Mouse (Mus musculus) limb, embryonic 11.5 days (tissue): ENCODE results near the gene Zdhhc11. TPM values are rescaled to one million over a fixed set of nuclear protein-coding genes. Genes with fewer than 3 reads are reported as not detected.
"Not testable (repeated sequence)": the region's sequence is repeated elsewhere in the genome, so short reads cannot be mapped to it uniquely, and the experiment has no call there.

ENCODE experiments used
- ATAC-seq: fragments of 200-750 bp; cut with Nextera tagmentation; 2 replicates; pipeline ENCODE4 v1.8.0; 2017; ENCODE audit warnings: low read depth; ENCODE audit not compliant: insufficient number of reproducible peaks, low FRiP score, low TSS enrichment
- DNase-seq: peaks from one replicate; pipeline ENCODE4 v3.0.0-alpha.2; 2015; ENCODE audit warnings: low spot score
- H3K27ac ChIP-seq: fragments of 300-500 bp; sonication (generic); replicated peaks from 2 replicates; pipeline ENCODE4 v1.5.1; 2014; ENCODE audit warnings: low read depth, mild to moderate bottlenecking, low read length
- H3K27me3 ChIP-seq: fragments of 300-500 bp; sonication (generic); 2 replicates; pipeline ENCODE4 v1.6.1; 2014; ENCODE audit warnings: mild to moderate bottlenecking, low read length, mixed read lengths; ENCODE audit not compliant: control insufficient read depth, insufficient read depth
- H3K36me3 ChIP-seq: fragments of 300-500 bp; sonication (generic); 2 replicates; pipeline ENCODE4 v1.6.1; 2014; ENCODE audit warnings: mild to moderate bottlenecking, low read length, moderate library complexity, mixed read lengths; ENCODE audit not compliant: control insufficient read depth, insufficient read depth
- H3K4me1 ChIP-seq: fragments of 300-500 bp; sonication (generic); 2 replicates; pipeline ENCODE4 v1.6.1; 2014; ENCODE audit warnings: low read length, mixed read lengths; ENCODE audit not compliant: control insufficient read depth, insufficient read depth
- H3K4me2 ChIP-seq: fragments of 300-500 bp; sonication (generic); 2 replicates; pipeline ENCODE4 v1.6.1; 2014; ENCODE audit warnings: low read depth, mild to moderate bottlenecking, moderate library complexity; ENCODE audit not compliant: severe bottlenecking
- H3K4me3 ChIP-seq: fragments of 300-500 bp; sonication (generic); 2 replicates; pipeline ENCODE4 v1.5.1; 2014; ENCODE audit warnings: low read depth, low read length
- H3K9ac ChIP-seq: fragments of 300-500 bp; sonication (generic); 2 replicates; pipeline ENCODE4 v1.6.1; 2014; ENCODE audit warnings: mild to moderate bottlenecking, low read length
- H3K9me3 ChIP-seq: fragments of 300-500 bp; sonication (generic); 2 replicates; pipeline ENCODE4 v1.6.1; 2016; ENCODE audit warnings: low read length; ENCODE audit not compliant: control insufficient read depth
- WGBS: fragments of 180-500 bp; shearing (Covaris S2); extraction: QIAGEN DNeasy Blood & Tissue Kit; methylation state at CpG from one replicate; pipeline ENCODE4 v1.1.7; 2014; 5-methylcytosine and 5-hydroxymethylcytosine counted together
- polyA plus RNA-seq: library from polyadenylated mRNA; unstranded; fragments of >200 nt; fragmentation: Nextera tagmentation; extraction: Ambion mirVana; gene quantifications from 2 replicates; pipeline ENCODE4 v1.2.1, GENCODE M21; 2014

Zdhhc11 gene
- polyA plus RNA-seq, 1 experiment from 2014 or later = not detected

DNA sequence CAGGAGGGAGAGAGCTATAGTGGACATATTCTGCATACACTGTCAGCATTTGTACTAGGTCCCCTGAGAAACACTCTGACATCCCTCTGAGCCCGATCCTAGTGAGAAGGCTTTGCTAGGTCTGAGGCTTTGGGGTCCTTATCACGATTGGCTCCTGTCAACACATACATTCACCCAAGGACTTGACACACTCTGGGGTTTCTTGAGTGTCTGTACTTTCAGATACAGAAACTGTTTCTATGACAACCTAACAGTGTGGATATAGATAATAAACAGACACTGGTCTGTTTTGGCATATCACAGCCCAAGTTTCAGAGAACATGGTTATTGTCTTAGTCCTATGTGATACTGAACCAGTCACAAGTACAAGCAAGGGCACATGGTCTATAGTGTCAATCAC lies 27.1 kb downstream of the Zdhhc11 start:
- DNase-seq = no peak
- Histone ChIP-seq H3K27me3 (no peaks in the 10 kb centered on the region), H3K9me3 (no peaks in the 10 kb centered on the region), H3K4me3 (no peak overlapping the region), H3K36me3 (no peaks in the 10 kb centered on the region), H3K4me2 (no peak overlapping the region), H3K9ac (no peak overlapping the region), H3K27ac (no peak overlapping the region), H3K4me1 (no peaks in the 10 kb centered on the region)
- WGBS = 78% methylated on average over 2 of the region's 2 CpGs
- no peak for ATAC-seq

DNA sequence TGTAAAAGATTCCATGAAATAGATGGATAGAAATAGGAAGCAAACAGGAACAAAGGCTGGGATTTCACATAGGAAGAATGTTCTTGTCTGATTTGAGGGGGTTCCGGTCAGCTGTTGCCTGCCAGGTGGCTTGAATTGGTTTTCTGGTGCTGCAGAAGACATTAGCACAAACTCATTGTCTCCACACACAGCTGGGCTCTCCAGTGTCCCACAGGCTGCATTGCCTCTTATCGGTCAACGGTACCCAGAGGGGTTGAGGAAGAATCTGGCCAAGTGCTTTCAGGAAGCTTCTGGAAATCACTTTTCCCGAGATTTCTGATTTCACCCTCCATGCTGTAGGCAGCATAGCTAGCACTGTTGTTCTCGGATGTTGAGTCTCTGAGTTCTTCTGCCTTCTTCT lies 27.6 kb downstream of the Zdhhc11 start:
- DNase-seq (no peak), ATAC-seq (no peak)
- no peaks in the 10 kb centered on the region for H3K27me3 ChIP-seq
- H3K27ac ChIP-seq = no peak overlapping the region
- H3K4me2 ChIP-seq = no peak overlapping the region
- no peak overlapping the region for H3K9ac ChIP-seq
- H3K9me3 ChIP-seq = no peaks in the 10 kb centered on the region
- no peaks in the 10 kb centered on the region for H3K36me3 ChIP-seq
- H3K4me3 ChIP-seq = no peak overlapping the region
- WGBS = 85% methylated on average over 5 of the region's 5 CpGs
- H3K4me1 ChIP-seq = no peaks in the 10 kb centered on the region

DNA sequence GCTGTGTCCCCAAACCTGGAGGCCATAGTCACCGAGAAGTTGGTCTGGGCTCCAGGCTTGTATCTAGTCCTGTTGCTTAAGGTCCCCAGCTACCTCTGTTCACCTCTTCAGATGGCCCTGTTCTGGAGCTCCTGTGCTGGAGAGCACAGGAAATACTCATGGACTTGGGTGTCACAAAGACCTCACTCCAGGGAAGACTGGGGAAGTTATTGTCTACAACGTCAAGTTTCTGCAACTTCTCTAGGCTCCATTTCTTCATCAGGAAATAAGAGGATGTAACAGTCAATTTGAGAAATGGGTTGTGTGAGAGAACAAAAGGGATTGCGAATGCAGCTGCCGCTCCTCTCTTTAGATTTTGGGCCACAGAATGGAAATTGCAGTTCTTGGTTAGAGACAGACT lies 32.8 kb downstream of the Zdhhc11 start:
- 87% methylated on average over 4 of the region's 4 CpGs for WGBS
- Histone ChIP-seq H3K4me3 (no peak overlapping the region), H3K4me2 (no peak overlapping the region), H3K4me1 (no peaks in the 10 kb centered on the region), H3K9me3 (no peaks in the 10 kb centered on the region), H3K9ac (no peak overlapping the region), H3K36me3 (no peaks in the 10 kb centered on the region), H3K27ac (no peak overlapping the region), H3K27me3 (no peaks in the 10 kb centered on the region)
- DNase-seq (no peak), ATAC-seq (no peak)

DNA sequence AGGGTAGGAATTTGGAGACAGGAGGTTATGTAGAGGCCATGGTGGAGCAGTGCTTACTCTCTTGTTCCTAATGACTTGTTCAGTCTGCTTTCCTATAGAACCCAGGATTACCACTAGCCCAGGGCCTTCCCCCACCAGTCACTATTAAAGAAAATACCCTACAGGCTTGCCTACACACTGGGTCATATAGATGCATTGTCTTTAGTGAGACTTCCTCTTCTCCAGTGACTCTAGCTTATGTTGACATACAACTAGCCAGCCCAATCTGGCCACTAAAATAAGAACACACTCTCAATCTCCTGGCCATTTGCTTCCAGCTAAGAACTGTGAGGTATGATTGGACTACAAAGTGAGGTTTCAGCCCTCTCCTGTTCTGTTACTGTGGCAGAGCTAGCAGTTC lies 36.9 kb downstream of the Zdhhc11 start:
- Histone ChIP-seq H3K9me3 (no peaks in the 10 kb centered on the region), H3K9ac (no peak overlapping the region)

DNA sequence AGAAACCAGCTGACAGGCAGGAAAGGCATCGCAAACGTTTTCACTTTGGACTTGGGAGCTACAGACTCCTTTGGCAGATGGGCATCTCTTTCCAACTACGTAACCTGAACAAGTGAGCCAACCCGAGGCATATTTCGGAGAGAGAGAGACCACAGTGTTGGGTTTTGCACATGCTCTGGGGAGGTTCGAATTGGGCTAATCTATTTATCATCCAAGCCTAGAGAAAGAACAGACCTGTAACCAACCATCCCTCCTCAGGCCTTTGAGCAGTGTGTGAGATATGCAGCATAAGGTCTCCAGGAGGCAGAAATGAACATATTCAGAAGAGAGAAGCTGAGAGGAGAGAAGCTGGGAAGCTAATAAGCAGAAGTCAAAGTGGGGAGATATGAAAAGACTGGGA lies 37.3 kb downstream of the Zdhhc11 start:
- WGBS = 82% methylated on average over 6 of the region's 6 CpGs
- Histone ChIP-seq H3K27ac (no peak overlapping the region), H3K9ac (no peak overlapping the region), H3K9me3 (no peaks in the 10 kb centered on the region), H3K27me3 (no peaks in the 10 kb centered on the region), H3K4me1 (no peaks in the 10 kb centered on the region), H3K4me3 (no peak overlapping the region), H3K4me2 (no peak overlapping the region), H3K36me3 (no peaks in the 10 kb centered on the region)
- DNase-seq (no peak), ATAC-seq (no peak)

More for the DNA sequence above, 36.9 kb downstream of the Zdhhc11 start:
- DNase-seq (no peak), ATAC-seq (no peak)
- no peak overlapping the region for H3K4me2 ChIP-seq
- H3K27ac ChIP-seq = no peak overlapping the region
- no peaks in the 10 kb centered on the region for H3K4me1 ChIP-seq
- H3K4me3 ChIP-seq = no peak overlapping the region
- H3K36me3 ChIP-seq = no peaks in the 10 kb centered on the region
- H3K27me3 ChIP-seq = no peaks in the 10 kb centered on the region

DNA sequence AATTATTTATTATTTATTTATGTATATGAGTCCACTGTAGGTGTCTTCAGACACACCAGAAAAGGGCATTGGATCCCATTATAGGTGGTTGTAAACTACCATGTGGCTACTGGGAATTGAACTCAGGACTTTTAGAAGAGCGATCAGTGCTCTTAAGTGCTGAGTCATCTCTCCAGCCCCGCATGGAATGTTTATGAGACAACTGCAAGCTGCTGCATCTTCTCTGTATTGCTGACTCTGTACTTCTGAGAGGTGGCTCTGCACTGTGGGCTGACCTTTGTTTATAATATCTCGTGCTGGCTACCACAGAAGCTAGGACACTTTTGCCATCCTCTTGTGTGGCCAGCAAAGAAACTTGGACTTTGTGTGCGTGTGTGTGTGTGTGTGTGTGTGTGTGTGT lies 37.8 kb downstream of the Zdhhc11 start:
- H3K9ac ChIP-seq = no peak overlapping the region
- DNase-seq (no peak), ATAC-seq (no peak)
- H3K4me3 ChIP-seq = no peak overlapping the region
- no peaks in the 10 kb centered on the region for H3K4me1 ChIP-seq
- H3K27ac ChIP-seq = no peak overlapping the region
- no peaks in the 10 kb centered on the region for H3K36me3 ChIP-seq
- no peak overlapping the region for H3K4me2 ChIP-seq
- no peaks in the 10 kb centered on the region for H3K27me3 ChIP-seq
- WGBS = 83% methylated on average over 4 of the region's 4 CpGs
- no peaks in the 10 kb centered on the region for H3K9me3 ChIP-seq

DNA sequence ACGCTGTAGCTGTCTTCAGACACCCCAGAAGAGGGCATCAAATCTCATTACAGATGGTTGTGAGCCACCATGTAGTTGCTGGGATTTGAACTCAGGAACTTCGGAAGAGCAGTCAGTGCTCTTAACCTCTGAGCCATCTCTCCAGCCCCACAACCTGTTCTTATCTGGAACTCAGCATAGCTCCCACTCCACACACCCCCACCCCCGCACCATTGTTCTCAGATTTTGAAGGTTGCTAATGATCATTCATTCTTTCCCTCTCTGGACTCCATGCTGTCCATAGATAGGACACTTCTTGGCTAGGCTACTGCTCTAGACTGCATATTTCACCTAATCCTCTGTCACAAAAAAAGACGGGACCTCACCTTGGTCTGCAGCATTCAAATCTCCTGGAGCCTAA lies 43.2 kb downstream of the Zdhhc11 start:
- not testable (repeated sequence) for H3K36me3 ChIP-seq, H3K9ac ChIP-seq, H3K4me2 ChIP-seq, H3K4me1 ChIP-seq, DNase-seq, ATAC-seq, H3K27ac ChIP-seq, H3K4me3 ChIP-seq, H3K9me3 ChIP-seq
- WGBS = 85% methylated on average over 4 of the region's 4 CpGs
- H3K27me3 ChIP-seq = peaks cover 16% of the 10 kb centered on the region

DNA sequence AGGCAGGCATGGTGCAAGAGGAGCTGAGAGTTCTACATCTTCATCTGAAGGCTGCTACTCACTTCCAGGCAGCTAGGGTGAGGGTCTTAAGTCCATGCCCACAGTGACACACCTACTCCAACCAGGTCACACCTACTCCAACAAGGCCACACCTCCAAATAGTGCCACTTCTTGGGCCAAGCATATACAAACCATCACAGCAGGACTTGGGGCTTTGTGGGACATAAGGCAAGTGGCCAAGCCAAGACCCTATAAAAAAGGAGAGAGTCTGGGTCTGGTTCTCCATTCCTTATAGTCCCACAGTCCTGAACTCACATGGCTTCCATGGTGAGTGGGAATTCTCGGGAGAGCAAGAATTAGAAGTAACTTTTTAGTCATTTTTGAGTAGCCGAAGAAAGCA lies 44.6 kb downstream of the Zdhhc11 start:
- H3K27ac ChIP-seq, DNase-seq, H3K4me3 ChIP-seq, H3K36me3 ChIP-seq, H3K4me2 ChIP-seq, ATAC-seq, H3K4me1 ChIP-seq, H3K9me3 ChIP-seq, H3K9ac ChIP-seq: not testable (repeated sequence)
- peaks cover 16% of the 10 kb centered on the region for H3K27me3 ChIP-seq
- WGBS = 86% methylated on average over 2 of the region's 2 CpGs

DNA sequence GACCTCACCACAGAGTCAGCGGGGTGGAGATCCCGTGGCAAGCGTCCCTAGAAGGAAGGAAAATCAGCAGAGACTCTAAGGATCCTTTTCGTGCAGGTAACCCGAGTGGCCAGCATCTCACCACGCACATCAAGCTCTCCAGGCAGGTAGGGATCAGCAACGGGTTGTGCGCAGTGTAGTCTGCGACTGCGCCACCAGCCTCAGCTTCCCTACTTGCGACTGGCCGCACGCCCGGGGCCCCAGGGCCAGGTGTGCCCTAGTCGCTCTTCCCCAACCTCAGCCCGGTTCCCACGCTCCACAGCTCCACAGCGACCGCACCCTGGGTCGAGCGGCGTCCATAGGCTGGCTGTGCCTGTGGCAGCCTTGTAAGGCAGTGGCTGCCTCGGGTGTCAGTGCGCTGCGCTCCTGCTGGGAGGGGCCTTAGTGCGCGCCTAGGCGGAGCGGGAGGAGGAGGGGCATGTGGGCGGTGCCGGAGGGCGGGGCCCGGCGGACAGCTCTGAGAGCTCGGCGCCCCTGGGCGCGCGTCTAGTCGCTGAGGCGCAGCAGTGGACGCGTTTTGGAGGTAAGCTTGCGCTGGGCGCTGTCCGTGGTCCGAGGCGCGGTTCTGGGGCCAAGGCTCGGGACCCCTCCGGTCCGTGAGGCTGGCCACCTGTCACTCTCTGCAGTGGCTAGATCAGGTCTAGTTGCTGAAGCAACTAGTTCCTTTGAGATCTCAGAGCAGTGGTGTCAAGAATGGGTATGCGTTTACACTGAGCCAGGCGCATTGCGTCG lies 45.5 kb downstream of the Zdhhc11 start, which contains the start of gene Tppp:
Tppp (plus strand) TSS at position 460 of the 771 bp plus-strand sequence.
- WGBS = under 1% methylated on average over 48 of the region's 56 CpGs
- DNase-seq = peak; percentile 87
- ATAC-seq = peak; percentile 93
- H3K27me3 ChIP-seq = peaks cover 16% of the 10 kb centered on the region
- peak within 1 kb of the TSS; percentile 98 for H3K4me2 ChIP-seq
- H3K9ac ChIP-seq = peak within 1 kb of the TSS; percentile 22; the same call in 1 of the 2 replicates
- H3K4me1 ChIP-seq = peaks cover 5% of the 10 kb centered on the region
- no peaks in the 10 kb centered on the region for H3K36me3 ChIP-seq
- peak within 1 kb of the TSS; percentile 47 for H3K4me3 ChIP-seq
- no peaks in the 10 kb centered on the region for H3K9me3 ChIP-seq
- no peak within 1 kb of the TSS for H3K27ac ChIP-seq
